Mouse (Mus musculus): ENCODE data around the gene Abl1.

- TF ChIP-seq CTCF (IDR thresholded peaks at IDR 0.05; ENCODE audit: low read depth, low read length) (no peak), POLR2A (IDR thresholded peaks at IDR 0.05; ENCODE audit: insufficient read depth, low read length) (no peak), EP300 (IDR thresholded peaks at IDR 0.05; ENCODE audit: insufficient read depth, low read depth, low read length) (no peak)
Observed at GRCm38 (mm10) chr2:31845896-31846691, 157.9 kb downstream of the Abl1 start, which contains the start of gene Fibcd1.

All from ES-Bruce4 (cell line).